Mouse (Mus musculus) bone marrow macrophage, adult 2 months (primary cell): Measurements from ENCODE around the gene Dynlrb1.

Experiments
- CTCF ChIP-seq: IDR thresholded peaks from 2 replicates; pipeline ENCODE4 v1.5.1; 2012; ENCODE audit warnings: low read depth, mild to moderate bottlenecking, low read length, moderate library complexity
- POLR2A ChIP-seq: IDR thresholded peaks from 2 replicates; pipeline ENCODE4 v1.6.1; 2012; ENCODE audit warnings: mild to moderate bottlenecking, low read depth, low read length, borderline replicate concordance

GRCm38 (mm10) chr2:155248206-155248605, 11.9 kb downstream of the Dynlrb1 start:
- TF ChIP-seq CTCF = no peak
- TF ChIP-seq POLR2A = no peak
